Mouse (Mus musculus): ENCODE measurements at regions not wholly inside any gene's neighbourhood (a gene's known extent, or its start where the extent isn't known, plus 50 kb on each side); places are given as distances from the start of the nearest gene placed in this dataset.
A peak's percentile ranks its signal among the peaks of the same experiment; 100 is the strongest.
"Not testable (repeated sequence)": the region's sequence is repeated elsewhere in the genome, so short reads cannot be mapped to it uniquely, and the experiment has no call there.

GRCm38 (mm10) chr12:45184510-45184909 is 110.0 kb upstream of the Stxbp6 start:
- no peak overlapping the region for H3K4me3 ChIP-seq (ENCODE audit: insufficient read depth in 1 of 2, low read depth in 1 of 2, low read length in 2 of 2, poor library complexity in 1 of 2, severe bottlenecking in 1 of 2)
- no peak for DNase-seq (ENCODE audit: low read depth, low spot score)
- TF ChIP-seq ZNF384 (IDR thresholded peaks at IDR 0.05; ENCODE audit: low read depth, low read length) = no peak
- no peak for TF ChIP-seq HCFC1 (IDR thresholded peaks at IDR 0.05; ENCODE audit: borderline replicate concordance, insufficient read depth, low read length)
- TF ChIP-seq ZC3H11A (IDR thresholded peaks at IDR 0.05; ENCODE audit: borderline replicate concordance, low read depth, low read length) = no peak
- no peak for TF ChIP-seq MAFK (IDR thresholded peaks at IDR 0.05; ENCODE audit: insufficient read depth, low read depth, low read length)
- no peak for TF ChIP-seq CHD2 (IDR thresholded peaks at IDR 0.05; ENCODE audit: low read depth, low read length)
- in situ Hi-C loops (cut with MboI; ENCODE audit: low sequenced_read_pairs in 2 of 2, unreplicated experiment in 2 of 2) = no loop called here
- H3K4me1 ChIP-seq (ENCODE audit: control insufficient read depth in 2 of 2, insufficient read depth in 2 of 2, low read length in 2 of 2, poor library complexity in 1 of 2) = no peaks in the 10 kb centered on the region
- H3K27ac ChIP-seq (ENCODE audit: insufficient read depth, low read depth, low read length, poor library complexity, severe bottlenecking) = no peak overlapping the region
- H3K9ac ChIP-seq (ENCODE audit: insufficient read depth, low read depth, low read length, poor library complexity, severe bottlenecking) = no peak overlapping the region
- H3K9me3 ChIP-seq (ENCODE audit: control insufficient read depth, insufficient read depth, low read depth, low read length) = no peaks in the 10 kb centered on the region
- H3K36me3 ChIP-seq (ENCODE audit: control insufficient read depth, insufficient read depth, low read length, poor library complexity, severe bottlenecking) = no peaks in the 10 kb centered on the region

GRCm38 (mm10) chr12:45177454-45177853 is 102.9 kb upstream of the Stxbp6 start:
- no peaks in the 10 kb centered on the region for H3K4me1 ChIP-seq (ENCODE audit: control insufficient read depth in 2 of 2, insufficient read depth in 2 of 2, low read length in 2 of 2, poor library complexity in 1 of 2)
- no peak overlapping the region for H3K9ac ChIP-seq (ENCODE audit: insufficient read depth, low read depth, low read length, poor library complexity, severe bottlenecking)
- no peaks in the 10 kb centered on the region for H3K36me3 ChIP-seq (ENCODE audit: control insufficient read depth, insufficient read depth, low read length, poor library complexity, severe bottlenecking)
- in situ Hi-C loops (cut with MboI; ENCODE audit: low sequenced_read_pairs in 2 of 2, unreplicated experiment in 2 of 2) = no loop called here
- H3K27ac ChIP-seq (ENCODE audit: insufficient read depth, low read depth, low read length, poor library complexity, severe bottlenecking) = no peak overlapping the region
- no peaks in the 10 kb centered on the region for H3K9me3 ChIP-seq (ENCODE audit: control insufficient read depth, insufficient read depth, low read depth, low read length)
- H3K4me3 ChIP-seq (ENCODE audit: insufficient read depth in 1 of 2, low read depth in 1 of 2, low read length in 2 of 2, poor library complexity in 1 of 2, severe bottlenecking in 1 of 2) = no peak overlapping the region
- TF ChIP-seq CHD2 (IDR thresholded peaks at IDR 0.05; ENCODE audit: low read depth, low read length) = no peak
- TF ChIP-seq ZC3H11A (IDR thresholded peaks at IDR 0.05; ENCODE audit: borderline replicate concordance, low read depth, low read length) = no peak
- no peak for TF ChIP-seq MAFK (IDR thresholded peaks at IDR 0.05; ENCODE audit: insufficient read depth, low read depth, low read length)
- TF ChIP-seq HCFC1 (IDR thresholded peaks at IDR 0.05; ENCODE audit: borderline replicate concordance, insufficient read depth, low read length) = no peak
- TF ChIP-seq ZNF384 (IDR thresholded peaks at IDR 0.05; ENCODE audit: low read depth, low read length) = no peak
- no peak for DNase-seq (ENCODE audit: low read depth, low spot score)

GRCm38 (mm10) chr12:45175259-45175658 is 100.8 kb upstream of the Stxbp6 start:
- H3K4me3 ChIP-seq (ENCODE audit: insufficient read depth in 1 of 2, low read depth in 1 of 2, low read length in 2 of 2, poor library complexity in 1 of 2, severe bottlenecking in 1 of 2); in situ Hi-C loops (cut with MboI; ENCODE audit: low sequenced_read_pairs in 2 of 2, unreplicated experiment in 2 of 2); DNase-seq (ENCODE audit: low read depth, low spot score); H3K9ac ChIP-seq (ENCODE audit: insufficient read depth, low read depth, low read length, poor library complexity, severe bottlenecking); H3K36me3 ChIP-seq (ENCODE audit: control insufficient read depth, insufficient read depth, low read length, poor library complexity, severe bottlenecking); H3K27ac ChIP-seq (ENCODE audit: insufficient read depth, low read depth, low read length, poor library complexity, severe bottlenecking); H3K9me3 ChIP-seq (ENCODE audit: control insufficient read depth, insufficient read depth, low read depth, low read length); H3K4me1 ChIP-seq (ENCODE audit: control insufficient read depth in 2 of 2, insufficient read depth in 2 of 2, low read length in 2 of 2, poor library complexity in 1 of 2): not testable (repeated sequence)

- peak; percentile 77 for DNase-seq (ENCODE audit: low read depth, low spot score)
- no peaks in the 10 kb centered on the region for H3K9me3 ChIP-seq (ENCODE audit: control insufficient read depth, insufficient read depth, low read depth, low read length)
- no peak overlapping the region for H3K27ac ChIP-seq (ENCODE audit: insufficient read depth, low read depth, low read length, poor library complexity, severe bottlenecking)
- in situ Hi-C loops (cut with MboI; ENCODE audit: low sequenced_read_pairs in 2 of 2, unreplicated experiment in 2 of 2) = loop anchor here (25.0 kb wide), 1 partner anchor 335 kb away; no protein-coding TSS in a partner anchor
- no peak overlapping the region for H3K4me3 ChIP-seq (ENCODE audit: insufficient read depth in 1 of 2, low read depth in 1 of 2, low read length in 2 of 2, poor library complexity in 1 of 2, severe bottlenecking in 1 of 2)
- no peaks in the 10 kb centered on the region for H3K4me1 ChIP-seq (ENCODE audit: control insufficient read depth in 2 of 2, insufficient read depth in 2 of 2, low read length in 2 of 2, poor library complexity in 1 of 2)
- TF ChIP-seq HCFC1 (IDR thresholded peaks at IDR 0.05; ENCODE audit: borderline replicate concordance, insufficient read depth, low read length) (no peak), ZC3H11A (IDR thresholded peaks at IDR 0.05; ENCODE audit: borderline replicate concordance, low read depth, low read length) (peak; percentile 53; the same call in 1 of the 2 replicates)
- no peak overlapping the region for H3K9ac ChIP-seq (ENCODE audit: insufficient read depth, low read depth, low read length, poor library complexity, severe bottlenecking)
- no peaks in the 10 kb centered on the region for H3K36me3 ChIP-seq (ENCODE audit: control insufficient read depth, insufficient read depth, low read length, poor library complexity, severe bottlenecking)
These were observed 97.6 kb upstream of the Stxbp6 start for GRCm38 (mm10) chr12:45171927-45172642.

GRCm38 (mm10) chr12:45162011-45162410 is 87.5 kb upstream of the Stxbp6 start:
- Histone ChIP-seq H3K36me3 (ENCODE audit: control insufficient read depth, insufficient read depth, low read length, poor library complexity, severe bottlenecking) (no peaks in the 10 kb centered on the region), H3K9me3 (ENCODE audit: control insufficient read depth, insufficient read depth, low read depth, low read length) (no peaks in the 10 kb centered on the region), H3K9ac (ENCODE audit: insufficient read depth, low read depth, low read length, poor library complexity, severe bottlenecking) (no peak overlapping the region), H3K4me1 (ENCODE audit: control insufficient read depth in 2 of 2, insufficient read depth in 2 of 2, low read length in 2 of 2, poor library complexity in 1 of 2) (no peaks in the 10 kb centered on the region), H3K4me3 (ENCODE audit: insufficient read depth in 1 of 2, low read depth in 1 of 2, low read length in 2 of 2, poor library complexity in 1 of 2, severe bottlenecking in 1 of 2) (no peak overlapping the region), H3K27ac (ENCODE audit: insufficient read depth, low read depth, low read length, poor library complexity, severe bottlenecking) (no peak overlapping the region)
- TF ChIP-seq CHD2 (IDR thresholded peaks at IDR 0.05; ENCODE audit: low read depth, low read length) = no peak
- DNase-seq (ENCODE audit: low read depth, low spot score) = peak; percentile 19
- in situ Hi-C loops (cut with MboI; ENCODE audit: low sequenced_read_pairs in 2 of 2, unreplicated experiment in 2 of 2) = loop anchor here (25.0 kb wide), 1 partner anchor 325 kb away; no protein-coding TSS in a partner anchor

- in situ Hi-C loops (cut with MboI; ENCODE audit: low sequenced_read_pairs in 2 of 2, unreplicated experiment in 2 of 2) = loop anchor here (25.0 kb wide), 1 partner anchor 324 kb away; no protein-coding TSS in a partner anchor
- not testable (repeated sequence) for H3K4me3 ChIP-seq (ENCODE audit: insufficient read depth in 1 of 2, low read depth in 1 of 2, low read length in 2 of 2, poor library complexity in 1 of 2, severe bottlenecking in 1 of 2); H3K9me3 ChIP-seq (ENCODE audit: control insufficient read depth, insufficient read depth, low read depth, low read length)
These were observed 87.1 kb upstream of the Stxbp6 start for GRCm38 (mm10) chr12:45161581-45161980.

More at GRCm38 (mm10) chr12:45161581-45161980, 87.1 kb upstream of the Stxbp6 start:
- not testable (repeated sequence) for DNase-seq (ENCODE audit: low read depth, low spot score); H3K9ac ChIP-seq (ENCODE audit: insufficient read depth, low read depth, low read length, poor library complexity, severe bottlenecking); H3K27ac ChIP-seq (ENCODE audit: insufficient read depth, low read depth, low read length, poor library complexity, severe bottlenecking); H3K36me3 ChIP-seq (ENCODE audit: control insufficient read depth, insufficient read depth, low read length, poor library complexity, severe bottlenecking); H3K4me1 ChIP-seq (ENCODE audit: control insufficient read depth in 2 of 2, insufficient read depth in 2 of 2, low read length in 2 of 2, poor library complexity in 1 of 2)

Measured in ES-E14 (cell line).